Mouse (Mus musculus) forebrain, embryonic 14.5 days (tissue): ENCODE data around the gene Gm29133. TPM values are rescaled to one million over a fixed set of nuclear protein-coding genes. Genes with fewer than 3 reads are reported as not detected.

Experiments used
- ATAC-seq: fragments of 200-750 bp; cut with Nextera tagmentation; 2 replicates; pipeline ENCODE4 v1.8.0; 2017; ENCODE audit warnings: mild to moderate bottlenecking, moderate library complexity
- DNase-seq: peaks from one replicate; pipeline ENCODE4 v3.0.0-alpha.2; 2015; ENCODE audit warnings: low spot score
- H3K27ac ChIP-seq: fragments of 300-500 bp; sonication (generic); 2 replicates; pipeline ENCODE4 v1.5.1; 2014; ENCODE audit warnings: low read depth, mild to moderate bottlenecking, control low read depth, low read length, moderate library complexity
- H3K27me3 ChIP-seq: fragments of 300-500 bp; sonication (generic); replicated peaks from 2 replicates; pipeline ENCODE4 v1.6.1; 2014; ENCODE audit warnings: low read length, control low read depth, mixed read lengths; ENCODE audit not compliant: control insufficient read depth, insufficient read depth
- H3K36me3 ChIP-seq: fragments of 300-500 bp; sonication (generic); 2 replicates; pipeline ENCODE4 v1.6.1; 2014; ENCODE audit warnings: low read length, control low read depth; ENCODE audit not compliant: control insufficient read depth, insufficient read depth
- H3K4me1 ChIP-seq: fragments of 300-500 bp; sonication (generic); 2 replicates; pipeline ENCODE4 v1.6.1; 2014; ENCODE audit warnings: antibody characterized with exemption, low read length, control low read depth; ENCODE audit not compliant: control insufficient read depth, insufficient read depth
- H3K4me2 ChIP-seq: fragments of 300-500 bp; sonication (generic); 2 replicates; pipeline ENCODE4 v1.6.1; 2014; ENCODE audit warnings: mild to moderate bottlenecking, control low read depth, low read length
- H3K4me3 ChIP-seq: fragments of 300-500 bp; sonication (generic); 2 replicates; pipeline ENCODE4 v1.5.1; 2014; ENCODE audit warnings: low read depth, low read length, control low read depth
- H3K9ac ChIP-seq: fragments of 300-500 bp; sonication (generic); 2 replicates; pipeline ENCODE4 v1.6.1; 2014; ENCODE audit warnings: mild to moderate bottlenecking, low read length, control low read depth, moderate library complexity
- H3K9me3 ChIP-seq: fragments of 300-500 bp; sonication (generic); replicated peaks from 2 replicates; pipeline ENCODE4 v1.6.1; 2016; ENCODE audit warnings: low read length, control low read depth, mixed read lengths; ENCODE audit not compliant: control insufficient read depth
- WGBS: fragments of 180-500 bp; shearing (Covaris S2); extraction: QIAGEN DNeasy Blood & Tissue Kit; methylation state at CpG from one replicate; pipeline ENCODE4 v1.1.7; 2014; 5-methylcytosine and 5-hydroxymethylcytosine counted together
- polyA plus RNA-seq: library from polyadenylated mRNA; unstranded; fragments of >200 nt; fragmentation: Nextera tagmentation; extraction: Ambion mirVana; gene quantifications from 2 replicates; pipeline ENCODE4 v1.2.1, GENCODE M21; 2014

Gm29133 gene
- polyA plus RNA-seq, 1 experiment from 2014 or later = not detected

GRCm38 (mm10) chr3:75763351-75763750 is 15.4 kb downstream of the Gm29133 start:
- Histone ChIP-seq H3K9me3 (no peaks in the 10 kb centered on the region), H3K27me3 (no peaks in the 10 kb centered on the region), H3K27ac (no peak overlapping the region), H3K36me3 (no peaks in the 10 kb centered on the region), H3K9ac (no peak overlapping the region), H3K4me3 (no peak overlapping the region), H3K4me2 (no peak overlapping the region), H3K4me1 (no peaks in the 10 kb centered on the region)
- WGBS = 69% methylated on average over 2 of the region's 2 CpGs
- ATAC-seq = no peak
- no peak for DNase-seq

DNA sequence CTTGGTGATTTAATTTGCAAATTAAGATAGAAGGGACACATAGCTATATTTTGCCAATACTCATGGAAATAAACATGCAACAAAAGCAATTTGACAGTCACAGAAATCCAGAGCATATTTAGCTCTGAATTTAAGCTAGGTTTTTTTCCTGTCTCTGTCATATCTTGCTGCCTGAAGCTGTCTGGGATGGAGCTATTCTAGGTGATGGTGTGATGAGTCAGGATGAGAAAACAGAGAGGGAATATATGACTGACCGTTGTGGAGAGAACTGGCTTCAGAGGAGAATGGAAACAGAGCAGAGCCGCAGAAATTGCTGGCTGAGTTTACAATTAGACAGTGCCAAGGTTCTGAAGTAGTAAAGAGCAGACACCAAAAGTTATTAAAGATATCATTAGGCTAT is 26.3 kb downstream of the Gm29133 start:
- no peaks in the 10 kb centered on the region for H3K9me3 ChIP-seq
- DNase-seq = no peak
- 85% methylated on average over 2 of the region's 2 CpGs for WGBS
- H3K27me3 ChIP-seq = no peaks in the 10 kb centered on the region
- H3K4me1 ChIP-seq = no peaks in the 10 kb centered on the region
- H3K4me3 ChIP-seq = no peak overlapping the region
- H3K27ac ChIP-seq = no peak overlapping the region
- H3K9ac ChIP-seq = no peak overlapping the region
- ATAC-seq = no peak
- H3K36me3 ChIP-seq = no peaks in the 10 kb centered on the region
- no peak overlapping the region for H3K4me2 ChIP-seq

DNA sequence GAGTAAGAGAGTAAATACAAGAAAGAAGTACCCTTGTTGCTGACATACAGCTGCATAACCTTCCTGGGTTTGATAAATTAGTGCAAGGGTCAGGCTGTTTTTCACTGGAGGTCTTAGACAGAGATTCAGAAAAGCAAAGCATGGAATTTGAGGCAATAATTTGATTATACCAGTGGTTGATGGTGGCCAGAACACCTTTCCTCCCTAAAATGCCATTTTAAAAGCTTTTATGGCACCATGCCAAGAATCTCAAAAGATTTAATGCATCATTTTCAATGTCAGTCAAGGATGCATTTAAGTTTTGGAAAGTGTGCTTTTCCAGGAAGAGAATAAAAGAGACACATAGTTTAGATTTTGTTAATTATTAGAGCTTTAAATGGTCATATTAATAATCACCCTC is 60.0 kb downstream of the Gm29133 start:
- Histone ChIP-seq H3K4me1 (no peaks in the 10 kb centered on the region), H3K9ac (no peak overlapping the region), H3K36me3 (no peaks in the 10 kb centered on the region), H3K4me3 (no peak overlapping the region), H3K4me2 (no peak overlapping the region), H3K27me3 (no peaks in the 10 kb centered on the region), H3K9me3 (no peaks in the 10 kb centered on the region), H3K27ac (no peak overlapping the region)
- peak; percentile 22 for DNase-seq
- ATAC-seq = no peak

GRCm38 (mm10) chr3:75823934-75824333 is 75.9 kb downstream of the Gm29133 start:
- no peak for ATAC-seq

DNA sequence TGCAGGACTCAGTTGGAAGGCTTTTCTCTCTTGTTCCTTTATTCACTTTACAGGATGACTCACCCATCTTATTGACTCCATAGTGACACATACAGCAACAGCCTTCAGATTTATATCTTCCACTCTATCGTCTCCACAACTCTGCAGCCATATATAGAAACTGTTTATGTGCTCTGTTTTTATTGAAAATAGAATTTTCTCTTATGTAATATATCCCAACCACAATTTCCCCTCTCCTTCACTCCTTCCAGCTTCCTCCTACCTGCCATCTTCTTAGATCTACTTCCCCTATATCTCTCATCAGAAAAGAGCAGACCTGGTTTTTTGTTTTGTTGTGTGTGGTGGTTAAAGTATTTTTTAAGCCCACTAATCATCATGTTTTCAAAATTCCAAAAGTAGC is 76.5 kb downstream of the Gm29133 start:
- H3K4me2 ChIP-seq = no peak overlapping the region
- 88% methylated on average over 1 of the region's 1 CpGs for WGBS

More at GRCm38 (mm10) chr3:75823934-75824333, 75.9 kb downstream of the Gm29133 start:
- no peak overlapping the region for H3K4me3 ChIP-seq
- no peak overlapping the region for H3K9ac ChIP-seq
- no peak overlapping the region for H3K4me2 ChIP-seq
- 98% methylated on average over 1 of the region's 1 CpGs for WGBS
- no peaks in the 10 kb centered on the region for H3K4me1 ChIP-seq
- no peaks in the 10 kb centered on the region for H3K9me3 ChIP-seq
- no peaks in the 10 kb centered on the region for H3K36me3 ChIP-seq
- DNase-seq = no peak
- H3K27me3 ChIP-seq = no peaks in the 10 kb centered on the region
- no peak overlapping the region for H3K27ac ChIP-seq

DNA sequence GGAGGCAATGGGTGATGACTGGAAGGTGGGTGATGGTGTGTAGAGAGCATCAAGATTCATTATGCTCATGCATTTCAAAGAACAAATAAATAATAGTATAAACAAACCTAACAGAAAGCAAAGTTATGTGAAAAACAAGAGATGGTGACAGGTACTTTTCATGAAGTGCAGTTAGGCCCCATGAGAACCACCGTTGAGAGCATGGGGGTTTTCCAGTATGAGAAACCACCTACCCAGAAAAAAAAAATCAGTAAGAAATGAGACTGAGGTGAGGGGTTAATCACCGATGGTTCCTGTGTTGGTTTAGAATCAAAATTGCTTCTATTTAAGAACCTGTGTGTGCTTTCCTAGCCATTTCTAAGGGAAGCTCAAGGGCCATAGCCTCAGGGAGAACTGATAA is 86.8 kb downstream of the Gm29133 start:
- no peak for ATAC-seq
- Histone ChIP-seq H3K9me3 (no peaks in the 10 kb centered on the region), H3K36me3 (no peaks in the 10 kb centered on the region), H3K4me2 (no peak overlapping the region), H3K4me1 (no peaks in the 10 kb centered on the region), H3K27ac (no peak overlapping the region), H3K9ac (no peak overlapping the region), H3K4me3 (no peak overlapping the region), H3K27me3 (no peaks in the 10 kb centered on the region)
- no peak for DNase-seq
- WGBS = 94% methylated on average over 2 of the region's 2 CpGs

More for the DNA sequence above, 76.5 kb downstream of the Gm29133 start:
- ATAC-seq (no peak), DNase-seq (no peak)
- Histone ChIP-seq H3K27ac (no peak overlapping the region), H3K36me3 (no peaks in the 10 kb centered on the region), H3K27me3 (no peaks in the 10 kb centered on the region), H3K4me1 (no peaks in the 10 kb centered on the region), H3K9me3 (no peaks in the 10 kb centered on the region), H3K4me3 (no peak overlapping the region), H3K9ac (no peak overlapping the region)

DNA sequence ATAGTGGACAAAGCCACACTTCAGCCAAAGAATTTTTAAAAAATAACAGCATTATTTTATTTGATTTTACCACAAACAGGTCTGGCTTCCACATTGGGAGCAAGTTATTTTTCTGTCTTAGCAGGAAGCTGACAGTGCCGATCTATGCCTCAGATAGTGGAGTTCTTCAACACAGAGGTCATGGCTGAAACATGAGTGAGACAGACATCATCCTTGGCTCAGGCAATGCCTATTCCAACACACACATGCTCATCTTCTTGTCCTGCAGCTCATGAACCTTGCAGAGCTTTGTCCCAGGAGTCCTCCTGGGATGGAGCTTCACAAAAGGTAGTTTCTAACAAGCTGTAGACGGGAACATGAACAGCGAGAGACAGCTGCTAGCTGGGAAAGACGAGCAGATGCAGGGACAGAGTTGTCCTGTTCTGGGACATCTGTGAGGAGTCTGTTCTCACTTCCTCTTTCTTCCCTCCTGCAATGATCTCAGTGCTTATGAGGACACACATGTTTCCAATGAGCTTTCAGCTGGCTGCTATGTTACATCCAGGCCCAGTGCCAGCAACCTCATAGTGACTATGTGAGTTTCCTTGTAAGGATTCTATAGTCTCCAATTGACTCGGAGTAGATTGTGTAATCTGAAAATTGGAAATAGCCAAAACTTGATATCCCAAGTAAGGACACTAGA is 87.4 kb downstream of the Gm29133 start:
- Histone ChIP-seq H3K9me3 (no peaks in the 10 kb centered on the region), H3K9ac (no peak overlapping the region), H3K4me2 (no peak overlapping the region), H3K4me1 (no peaks in the 10 kb centered on the region), H3K36me3 (no peaks in the 10 kb centered on the region), H3K27ac (no peak overlapping the region), H3K4me3 (no peak overlapping the region), H3K27me3 (no peaks in the 10 kb centered on the region)
- WGBS = 89% methylated on average over 5 of the region's 5 CpGs
- DNase-seq (peak; percentile 3), ATAC-seq (no peak)

Other genes starting within 250 kb of the Gm29133 start
- gene Pdcd10, start 191.3 kb upstream of the Gm29133 start, polyA plus RNA-seq = 103 and 106 TPM in 2 replicates
- 119 and 148 TPM in 2 replicates for gene Serpini1, start 190.7 kb upstream of the Gm29133 start, polyA plus RNA-seq
- gene Golim4, start 208.8 kb downstream of the Gm29133 start, polyA plus RNA-seq = 21.7 and 22.0 TPM in 2 replicates